Mouse (Mus musculus) right cerebral cortex, postnatal 10 days (tissue): ENCODE results near the gene Zfp710.
"Not testable (repeated sequence)": the region's sequence is repeated elsewhere in the genome, so short reads cannot be mapped to it uniquely, and the experiment has no call there.

ENCODE experiments used
- DNase-seq, 2 experiments: peaks; one replicate each; pipeline ENCODE4 v3.0.0; 2021; ENCODE audit warnings: low spot score in 2 of 2

Zfp710 gene

DNA sequence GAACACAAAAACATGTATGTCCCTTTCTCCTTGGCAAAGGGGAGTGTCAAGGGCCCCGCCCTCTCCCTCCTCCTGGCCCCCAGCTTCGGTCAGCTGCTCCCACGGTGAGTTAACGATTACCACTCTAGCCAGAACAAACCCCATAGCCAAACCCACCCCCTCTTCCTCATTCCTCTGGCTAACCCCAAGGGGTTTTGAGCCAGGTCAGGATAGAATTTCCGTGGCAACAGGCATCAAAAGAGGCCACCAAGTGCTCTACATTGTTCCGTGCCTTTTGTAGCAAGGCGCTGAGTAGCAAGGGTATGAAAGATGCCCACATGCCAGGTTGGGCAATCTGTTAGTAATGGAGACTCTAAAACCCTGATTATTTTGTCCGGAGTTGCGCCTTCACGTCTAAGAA is 89.4 kb downstream of the Zfp710 start:
- peak in 1 of 2 experiments; percentile 42 for DNase-seq

DNA sequence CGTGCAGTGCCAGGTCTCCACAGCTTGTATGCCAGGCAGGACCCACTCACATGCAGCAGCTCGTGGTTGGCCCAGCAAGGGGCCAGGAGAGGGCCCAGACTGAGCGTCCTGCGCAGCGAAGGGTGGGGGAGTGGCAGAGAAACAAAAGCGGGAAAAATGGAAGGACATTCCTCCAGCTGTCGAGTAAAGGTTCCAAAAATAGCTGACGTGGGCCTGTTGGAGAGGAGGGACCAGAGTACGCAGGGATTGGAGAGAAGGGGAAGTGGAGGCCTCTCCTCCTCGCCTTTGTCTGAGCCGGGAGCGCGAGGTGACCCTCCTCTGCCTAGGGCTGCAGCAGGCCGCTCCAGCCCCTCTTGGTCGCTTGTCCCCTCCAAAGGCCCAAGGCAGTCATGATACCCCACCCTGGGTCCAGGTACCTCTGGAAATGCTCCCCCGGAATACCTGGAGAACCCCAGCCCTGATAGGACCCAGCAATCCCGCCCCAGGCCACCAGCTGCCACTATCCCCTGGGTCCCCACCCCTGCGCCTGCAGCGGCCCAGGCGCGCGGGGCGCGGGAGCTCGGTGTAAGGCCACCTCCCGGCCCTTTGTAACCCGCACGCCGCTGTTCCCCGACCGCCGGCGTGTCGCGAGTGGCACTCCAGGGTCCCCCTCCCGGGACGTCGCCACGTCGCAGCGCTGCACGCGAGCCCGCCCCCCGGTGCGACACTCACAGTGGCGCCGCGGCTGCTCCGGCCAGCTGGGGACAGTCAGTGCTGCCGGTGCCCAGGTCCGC is 90.0 kb downstream of the Zfp710 start:
- DNase-seq = peak; percentile 70 to 72

DNA sequence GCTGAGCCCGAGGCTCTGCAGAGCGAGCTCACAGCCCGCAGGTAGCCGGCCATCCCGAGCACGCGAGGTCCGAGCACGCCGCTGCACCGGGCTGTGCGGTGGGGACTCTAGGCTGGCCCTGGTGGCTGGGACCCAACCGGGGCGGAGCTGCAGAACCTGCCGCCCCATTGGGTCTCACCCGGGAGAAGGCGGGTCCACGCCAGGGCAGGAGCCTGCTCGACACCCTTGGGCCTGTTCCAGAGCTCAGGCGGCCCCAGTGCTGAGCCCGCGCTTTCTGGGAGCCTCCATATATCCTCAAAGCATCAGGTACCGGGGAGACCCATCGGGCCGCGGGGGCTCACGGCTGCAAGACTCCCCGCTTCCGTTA is 90.6 kb downstream of the Zfp710 start, which contains the start of gene Idh2:
Idh2 (minus strand) TSS at position 169 of the 367 bp plus-strand sequence.
- peak; percentile 93 to 94 for DNase-seq

GRCm38 (mm10) chr7:80116158-80116557 is 91.5 kb downstream of the Zfp710 start:
- DNase-seq = no peak

- no peak for DNase-seq
Observed at GRCm38 (mm10) chr7:80119198-80119597, 94.6 kb downstream of the Zfp710 start.

- no peak for DNase-seq
Observed at GRCm38 (mm10) chr7:80121083-80121482, 96.5 kb downstream of the Zfp710 start.

GRCm38 (mm10) chr7:80123115-80123514 is 98.5 kb downstream of the Zfp710 start:
- DNase-seq = no peak

- DNase-seq = no peak
Observed at GRCm38 (mm10) chr7:80123672-80124071, 99.1 kb downstream of the Zfp710 start.

GRCm38 (mm10) chr7:80129278-80129677 is 104.7 kb downstream of the Zfp710 start:
- DNase-seq = no peak

DNA sequence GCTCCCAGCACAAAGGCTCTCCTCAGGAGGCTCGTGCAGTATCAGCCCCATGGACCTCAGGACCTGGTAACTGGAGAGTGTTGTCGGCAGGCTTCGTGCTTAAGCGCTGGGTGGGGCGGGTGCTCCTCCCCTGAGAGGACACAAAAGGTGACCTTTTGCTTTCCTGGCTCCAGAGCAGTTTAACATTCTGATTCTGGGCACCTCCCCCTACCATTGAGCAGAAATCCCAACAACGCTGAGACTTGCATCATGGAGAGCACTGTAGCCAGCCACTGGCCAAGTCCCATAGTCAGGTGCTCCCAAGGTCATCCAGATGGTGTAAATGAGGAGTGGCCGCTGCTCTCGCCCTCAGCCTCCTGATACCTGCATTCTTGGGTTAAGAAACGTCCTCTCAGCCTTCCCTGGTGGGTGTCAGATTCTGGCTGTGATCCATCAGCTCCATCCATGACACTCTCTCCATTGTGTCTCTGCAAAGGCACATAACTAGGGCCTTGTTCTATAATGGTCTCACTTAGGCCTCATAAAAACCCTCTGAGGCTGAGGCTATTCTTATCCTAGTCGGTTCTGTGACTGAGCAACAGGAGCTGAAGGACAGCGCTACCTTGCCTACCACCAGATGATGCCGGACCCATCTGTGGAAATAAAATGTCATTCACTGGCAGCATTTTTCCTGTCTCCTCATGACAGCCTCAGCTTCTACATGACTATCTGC is 105.9 kb downstream of the Zfp710 start:
- no peak for DNase-seq

DNA sequence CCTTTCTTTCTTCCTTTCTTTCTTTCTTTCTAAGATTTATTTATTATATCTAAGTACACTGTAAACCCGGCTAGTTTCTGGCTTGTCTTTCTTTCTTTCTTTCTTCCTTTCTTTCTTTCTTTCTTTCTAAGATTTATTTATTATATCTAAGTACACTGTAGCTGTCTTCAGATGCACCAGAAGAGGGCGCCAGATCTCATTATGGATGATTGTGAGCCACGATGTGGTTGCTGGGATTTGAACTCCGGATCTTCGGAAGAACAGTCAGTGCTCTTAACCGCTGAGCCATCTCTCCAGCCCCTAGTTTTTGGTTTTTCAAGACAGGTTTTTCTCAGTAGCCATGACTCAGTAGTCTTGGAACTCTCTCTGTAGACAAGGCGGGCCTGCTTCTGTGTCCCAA is 106.7 kb downstream of the Zfp710 start:
- not testable (repeated sequence) for DNase-seq

DNA sequence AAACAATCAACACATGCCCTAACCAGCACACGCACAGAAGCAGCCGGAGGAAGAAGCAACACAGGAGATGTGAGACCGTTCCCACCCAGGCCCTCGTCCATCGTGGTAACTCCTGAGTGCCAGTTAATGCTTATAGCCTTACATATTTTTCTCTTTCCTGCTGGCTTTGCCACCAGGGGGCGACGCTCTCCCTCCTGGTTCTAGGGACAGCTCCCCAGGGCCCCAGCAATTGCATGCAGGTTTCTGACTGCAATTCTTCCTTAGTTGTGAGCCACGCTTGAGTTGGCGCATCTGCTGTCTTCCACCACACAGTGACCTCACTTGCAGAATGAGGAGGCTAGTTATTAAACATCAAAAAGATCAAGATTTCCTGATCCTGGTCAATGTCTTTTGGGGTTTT is 107.9 kb downstream of the Zfp710 start:
- peak; percentile 40 to 61 for DNase-seq

DNA sequence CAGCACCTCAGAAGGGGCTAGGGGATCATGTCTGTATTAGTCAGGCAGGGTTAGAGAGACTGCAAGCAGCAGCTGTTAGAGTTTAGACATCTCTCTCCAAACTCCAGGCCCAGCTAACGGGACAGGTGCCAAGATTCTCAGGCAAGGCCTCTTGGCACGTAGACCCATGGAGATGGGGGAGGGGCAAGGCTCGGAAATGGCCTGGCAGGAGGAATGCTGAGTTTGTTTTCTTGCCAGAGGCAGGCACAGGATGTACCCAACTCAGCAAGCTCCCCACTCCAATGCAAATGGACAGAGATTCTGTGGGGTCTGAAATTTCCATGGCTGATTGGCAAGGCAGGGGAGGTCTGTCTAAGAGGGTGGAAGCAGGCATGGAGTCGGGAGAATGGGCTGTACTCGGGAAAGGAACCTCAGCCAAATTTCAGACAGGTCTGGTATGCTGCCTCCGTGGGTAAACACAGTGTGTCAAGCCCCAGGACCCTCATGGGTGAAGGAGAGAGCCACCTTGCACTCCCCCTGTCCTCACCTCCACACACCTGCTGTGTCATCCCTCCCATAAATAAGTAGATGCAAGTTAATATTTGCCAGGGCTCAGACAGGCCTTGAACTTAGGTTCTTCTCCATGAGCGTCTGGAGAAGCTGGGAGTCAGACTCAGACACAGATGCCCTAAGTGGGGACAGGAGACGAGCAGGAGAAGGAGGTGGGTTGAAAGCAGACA is 110.0 kb downstream of the Zfp710 start:
- peak; percentile 89 to 92 for DNase-seq

DNA sequence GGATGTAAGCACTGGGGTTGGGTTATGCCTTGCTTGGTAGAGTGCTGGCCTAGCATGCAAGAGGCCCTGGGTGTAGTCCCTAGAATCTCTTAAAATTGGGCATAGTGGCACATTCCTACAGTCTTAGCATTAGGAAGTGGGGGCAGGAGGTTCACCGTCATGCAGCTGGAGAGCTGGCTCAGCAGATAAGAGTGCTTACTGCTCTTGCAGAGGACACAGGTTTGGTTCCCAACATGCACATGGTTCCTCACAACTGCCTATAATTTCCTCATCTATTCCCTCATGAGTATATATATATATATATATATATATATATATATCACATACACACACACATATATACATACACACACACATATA is 110.5 kb downstream of the Zfp710 start:
- DNase-seq = no peak

DNA sequence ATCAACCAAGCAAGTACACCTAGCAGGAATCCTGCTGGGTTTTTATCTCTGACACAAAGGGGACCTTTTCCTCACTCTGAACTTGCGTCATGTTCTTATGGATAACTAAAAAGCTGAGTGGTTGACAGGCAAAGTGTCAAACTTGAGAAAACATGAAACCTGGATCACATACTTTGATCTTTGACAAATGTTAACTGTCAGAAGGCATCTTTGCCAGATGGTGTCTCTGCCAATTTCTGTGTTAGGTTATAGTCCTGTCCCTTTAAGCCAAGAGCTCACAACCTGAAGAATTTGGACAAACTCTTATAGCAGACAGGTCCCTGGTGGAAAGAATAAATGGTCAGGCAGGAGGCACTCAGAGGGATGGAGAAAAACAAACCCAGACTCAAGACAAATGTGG is 113.8 kb downstream of the Zfp710 start:
- no peak for DNase-seq

- peak; percentile 78 to 84 for DNase-seq
Observed at GRCm38 (mm10) chr7:80140815-80141214, 116.2 kb downstream of the Zfp710 start.
